Mouse (Mus musculus) skeletal muscle tissue, adult 2 months (tissue): Measurements from ENCODE around the gene Smg6.

Experiments used
- DNase-seq: peaks from one replicate; pipeline ENCODE4 v3.0.0-alpha.2; 2012; ENCODE audit warnings: low read depth, low spot score

Smg6 gene

GRCm38 (mm10) chr11:74927236-74927725 lies 1.7 kb downstream of the Smg6 start:
- no peak for DNase-seq

DNA sequence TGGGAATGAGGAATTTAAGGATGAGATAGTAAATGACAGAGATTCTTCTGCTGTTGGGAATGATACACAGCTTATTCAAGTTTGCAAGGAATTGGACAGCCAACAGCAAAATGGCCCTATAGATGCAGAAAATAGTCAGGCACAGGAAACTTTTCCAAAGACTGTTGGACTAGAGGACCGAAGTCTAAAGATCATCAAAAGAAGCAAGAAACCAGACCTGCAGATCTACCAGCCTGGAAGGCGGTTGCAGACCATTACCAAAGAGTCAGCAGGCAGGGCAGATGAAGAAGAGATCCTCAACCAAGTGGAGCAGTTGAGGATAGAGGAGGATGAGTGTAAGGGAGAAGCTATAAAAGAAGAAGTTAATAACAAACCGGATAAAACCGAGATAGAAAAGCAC lies 3.5 kb downstream of the Smg6 start:
- DNase-seq = no peak

GRCm38 (mm10) chr11:74930391-74930790 lies 4.8 kb downstream of the Smg6 start:
- DNase-seq = no peak

DNA sequence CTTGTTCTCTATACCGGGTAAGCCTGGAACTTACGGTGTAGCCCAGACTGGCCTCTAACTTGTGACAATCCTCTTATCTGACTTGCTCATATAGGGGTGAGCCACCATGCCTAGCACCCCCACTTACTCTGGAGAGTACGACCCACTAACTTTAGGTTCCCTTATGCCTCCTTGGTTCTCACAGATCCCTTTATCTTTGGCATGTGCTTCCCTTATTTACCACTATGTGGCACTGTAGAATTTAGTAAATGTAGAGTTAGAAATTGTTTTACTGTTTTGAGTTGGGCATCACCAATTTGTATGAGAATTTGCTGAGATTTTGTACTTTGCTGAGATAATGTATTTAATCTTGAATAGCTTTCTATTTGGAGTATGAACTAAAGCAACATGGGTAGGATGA lies 20.7 kb downstream of the Smg6 start:
- DNase-seq = no peak

- DNase-seq = no peak
These were observed 29.3 kb downstream of the Smg6 start for GRCm38 (mm10) chr11:74954901-74955300.

GRCm38 (mm10) chr11:74956006-74956405 lies 30.4 kb downstream of the Smg6 start:
- DNase-seq = no peak

GRCm38 (mm10) chr11:74957600-74957999 lies 32.0 kb downstream of the Smg6 start:
- no peak for DNase-seq

DNA sequence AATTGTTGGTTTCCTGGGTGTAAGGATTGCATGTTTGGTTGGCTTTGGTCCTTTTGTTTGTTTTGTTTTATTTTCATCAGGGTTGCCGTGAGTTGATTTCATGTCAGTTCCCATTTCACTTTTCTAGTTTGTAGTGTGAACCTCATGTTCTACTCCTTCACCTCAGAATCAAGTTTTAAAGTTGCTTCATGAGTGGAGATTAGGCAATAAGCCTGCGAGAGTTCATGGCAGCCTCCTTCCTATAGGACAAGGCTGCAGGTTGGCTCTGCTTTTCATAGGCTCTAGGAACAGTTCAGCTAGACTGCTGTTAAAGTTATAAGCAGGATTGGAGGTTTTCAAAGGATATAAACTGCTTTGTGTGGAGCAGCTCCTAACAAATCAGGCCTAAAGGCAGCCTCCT lies 33.9 kb downstream of the Smg6 start:
- DNase-seq = no peak

DNA sequence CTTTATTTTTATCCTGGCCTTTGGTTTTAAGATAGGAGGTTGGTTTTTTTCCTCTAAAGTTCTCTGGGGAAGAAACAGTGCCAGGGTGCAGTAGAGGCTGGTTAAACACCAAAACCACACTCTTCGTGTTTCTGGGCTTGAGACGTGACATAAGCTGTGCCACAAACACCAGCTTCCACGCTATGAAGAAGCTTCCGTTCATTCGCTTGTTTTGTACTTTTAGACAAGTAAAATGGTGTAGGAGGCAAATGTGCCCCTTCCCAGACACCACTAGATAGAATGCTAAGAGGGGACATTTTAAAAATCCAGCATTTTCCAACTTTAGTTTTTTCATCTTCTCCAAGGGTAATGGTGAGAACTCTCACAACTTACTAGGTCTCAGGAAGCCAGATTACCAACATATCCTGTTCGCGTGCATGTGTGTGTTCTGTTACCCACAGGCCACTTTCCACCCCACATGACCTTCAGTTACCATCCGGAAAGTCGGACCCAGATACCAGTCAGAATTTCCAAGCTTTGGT lies 34.5 kb downstream of the Smg6 start:
- DNase-seq = no peak

DNA sequence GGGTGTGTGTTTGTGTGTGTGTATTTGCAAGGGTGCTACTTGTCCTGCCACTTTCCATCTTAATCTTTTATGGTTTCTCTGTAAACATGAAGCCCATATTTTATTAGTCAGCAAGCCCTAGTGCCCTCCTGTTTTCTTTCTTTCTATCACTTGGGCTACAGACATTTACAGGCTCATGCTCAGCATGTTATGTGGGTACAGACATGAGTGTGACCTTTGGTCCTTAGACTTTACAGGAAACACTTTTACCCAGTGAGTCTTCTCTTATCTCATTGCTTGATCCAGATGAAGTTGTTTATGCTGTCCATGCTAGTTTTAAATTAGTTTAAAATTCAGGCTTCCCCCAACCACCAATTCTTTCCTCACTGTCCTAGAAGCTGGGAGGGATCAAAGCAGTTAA lies 36.3 kb downstream of the Smg6 start:
- no peak for DNase-seq

GRCm38 (mm10) chr11:74962846-74963407 lies 37.3 kb downstream of the Smg6 start:
- no peak for DNase-seq

DNA sequence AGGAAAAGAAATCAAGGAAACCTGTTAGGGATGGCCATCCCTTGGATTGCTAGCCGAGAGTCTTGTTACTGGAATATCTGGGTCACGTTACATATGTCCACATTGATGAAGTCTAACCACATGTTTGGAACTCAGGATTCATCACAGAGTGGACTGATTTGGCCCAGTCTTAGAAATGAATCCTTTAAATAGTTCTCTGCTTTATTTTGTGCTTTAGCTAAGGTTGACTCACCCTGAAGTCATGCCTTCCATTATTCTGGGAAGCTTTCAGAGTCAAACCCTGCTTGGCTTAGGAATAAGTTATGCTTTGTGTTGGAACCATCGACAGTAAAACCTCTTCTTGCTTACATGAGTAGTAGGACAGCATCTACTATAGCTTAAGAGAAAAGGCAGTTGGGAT lies 39.9 kb downstream of the Smg6 start:
- no peak for DNase-seq

DNA sequence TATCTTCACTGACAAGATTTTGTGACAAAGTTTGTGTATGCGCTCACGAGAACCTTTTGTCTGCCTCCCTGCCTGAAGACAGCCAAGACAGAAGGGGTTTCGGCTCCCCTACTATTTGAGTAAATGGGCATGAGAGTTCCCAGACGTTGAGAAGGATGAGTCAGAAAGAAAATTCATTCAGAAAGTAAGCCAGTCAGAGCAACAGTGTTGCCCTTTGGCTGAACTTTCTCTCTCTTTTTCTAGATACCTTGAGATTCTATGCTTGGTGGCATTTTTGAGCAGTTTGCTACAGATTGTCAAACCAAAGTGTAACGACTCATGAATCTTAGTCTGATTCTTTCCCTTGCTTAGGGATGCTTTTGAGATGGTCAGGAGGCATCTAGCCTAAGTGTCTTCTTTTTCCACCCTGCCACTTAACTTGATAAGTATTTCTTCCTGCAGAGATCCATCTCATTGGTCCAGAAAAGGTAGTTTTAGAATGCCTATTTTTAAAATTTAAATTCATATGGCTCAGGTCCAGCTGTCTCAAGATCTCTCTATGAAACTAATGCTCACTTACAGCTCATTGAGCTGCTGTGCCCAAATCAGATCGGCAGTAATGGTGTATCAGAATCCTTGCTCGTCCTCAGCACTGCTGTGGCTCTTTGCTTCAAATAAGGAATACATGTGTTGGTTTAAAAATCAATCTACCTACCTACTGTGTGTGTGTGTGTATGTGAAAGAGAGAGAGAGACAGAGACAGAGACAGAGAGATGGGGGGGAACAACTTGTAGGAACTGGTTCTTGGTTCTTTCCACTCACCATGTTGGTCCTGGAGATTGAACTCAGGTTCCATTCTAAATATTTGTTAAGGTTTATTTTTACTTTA lies 47.9 kb downstream of the Smg6 start:
- DNase-seq = no peak

- DNase-seq = no peak
These were observed 49.0 kb downstream of the Smg6 start for GRCm38 (mm10) chr11:74974615-74975014.

GRCm38 (mm10) chr11:74976835-74977687 lies 51.4 kb downstream of the Smg6 start:
- DNase-seq = no peak

- peak; percentile 80 for DNase-seq
These were observed 55.8 kb downstream of the Smg6 start for GRCm38 (mm10) chr11:74981464-74981863.

GRCm38 (mm10) chr11:74982241-74982640 lies 56.6 kb downstream of the Smg6 start:
- no peak for DNase-seq

GRCm38 (mm10) chr11:74988162-74988561 lies 62.5 kb downstream of the Smg6 start:
- DNase-seq = no peak

DNA sequence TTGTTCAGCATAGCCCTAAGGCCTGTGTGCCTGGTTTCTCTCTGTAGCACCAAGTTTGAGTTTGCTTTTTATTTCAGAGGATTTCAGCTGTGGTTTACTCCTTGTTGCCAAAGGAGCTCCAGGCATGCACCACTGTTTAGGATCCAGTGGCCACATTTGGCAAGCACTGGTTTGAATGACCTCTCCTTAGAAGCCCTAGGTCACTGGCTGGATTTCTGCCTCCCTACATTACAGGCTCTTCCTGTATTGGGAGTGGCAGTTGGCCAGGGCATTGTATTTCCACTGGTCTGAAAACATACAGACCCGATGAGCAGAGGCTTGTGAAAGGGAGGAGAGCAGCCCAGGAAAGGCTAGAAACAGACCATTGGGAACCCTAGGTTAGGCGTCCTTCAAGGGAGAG lies 63.4 kb downstream of the Smg6 start:
- peak; percentile 62 for DNase-seq

DNA sequence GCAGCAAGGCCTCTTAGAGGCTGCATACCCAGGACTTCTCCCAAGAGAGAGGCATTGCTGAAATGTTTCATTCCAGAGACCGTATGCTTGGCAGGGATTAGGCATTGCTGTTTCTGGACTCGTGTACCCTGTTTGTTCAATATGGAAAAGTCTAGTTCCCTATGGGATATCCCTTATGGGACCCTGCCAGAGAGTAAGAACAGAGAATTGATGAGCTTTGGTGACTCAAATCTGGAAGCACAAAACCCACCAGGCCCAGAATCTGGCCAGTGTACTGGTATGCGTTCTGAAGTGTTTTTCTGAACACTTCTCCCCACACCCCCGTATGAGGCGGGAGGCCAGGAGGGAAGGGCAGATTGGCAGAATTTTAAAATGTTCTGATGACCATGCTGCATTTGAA lies 64.9 kb downstream of the Smg6 start:
- DNase-seq = peak; percentile 64

GRCm38 (mm10) chr11:74991290-74991689 lies 65.7 kb downstream of the Smg6 start:
- no peak for DNase-seq

GRCm38 (mm10) chr11:74992427-74992987 lies 66.9 kb downstream of the Smg6 start:
- DNase-seq = no peak
